Mouse (Mus musculus): ENCODE results near the gene Crhbp. TPM values are rescaled to one million over a fixed set of nuclear protein-coding genes. Genes with fewer than 3 reads are reported as not detected.
A peak's percentile ranks its signal among the peaks of the same experiment; 100 is the strongest.

Gene Crhbp
- polyA plus RNA-seq (2017; shearing (Covaris generic)): not detected

GRCm38 (mm10) chr13:95444824-95445223 is at the start of gene Crhbp:
Crhbp (minus strand) TSS chr13:95444924.
- ATAC-seq: no peak

GRCm38 (mm10) chr13:95493296-95493695 is 48.6 kb upstream of the Crhbp start:
- no peak for ATAC-seq

GRCm38 (mm10) chr13:95491327-95491726 is 46.6 kb upstream of the Crhbp start:
- ATAC-seq: no peak

- no peak for ATAC-seq
Measured at GRCm38 (mm10) chr13:95484664-95485063, 39.9 kb upstream of the Crhbp start.

- no peak for ATAC-seq
Measured at GRCm38 (mm10) chr13:95481428-95481827, 36.7 kb upstream of the Crhbp start.

GRCm38 (mm10) chr13:95478671-95479413 is 34.1 kb upstream of the Crhbp start, which contains the start of gene S100z:
S100z (minus strand) TSS chr13:95478721.
- ATAC-seq: no peak

- no peak for ATAC-seq
Measured at GRCm38 (mm10) chr13:95477173-95477572, 32.4 kb upstream of the Crhbp start.

GRCm38 (mm10) chr13:95475124-95475523 is 30.4 kb upstream of the Crhbp start:
- no peak for ATAC-seq

- ATAC-seq: no peak
Measured at GRCm38 (mm10) chr13:95474294-95474693, 29.6 kb upstream of the Crhbp start.

GRCm38 (mm10) chr13:95470970-95471369 is 26.2 kb upstream of the Crhbp start:
- no peak for ATAC-seq

- ATAC-seq: no peak
Measured at GRCm38 (mm10) chr13:95451529-95451928, 6.8 kb upstream of the Crhbp start.

- no peak for ATAC-seq
Measured at GRCm38 (mm10) chr13:95450636-95451210, 6.0 kb upstream of the Crhbp start.

- ATAC-seq: peak; percentile 40
Measured at GRCm38 (mm10) chr13:95449730-95450129, 5.0 kb upstream of the Crhbp start.

GRCm38 (mm10) chr13:95444291-95444690 is 433 bp downstream of the Crhbp start:
- no peak for ATAC-seq

- ATAC-seq: no peak
Measured at GRCm38 (mm10) chr13:95443376-95444233, 1.1 kb downstream of the Crhbp start.

GRCm38 (mm10) chr13:95442901-95443300 is 1.8 kb downstream of the Crhbp start:
- no peak for ATAC-seq

GRCm38 (mm10) chr13:95439569-95439968 is 5.2 kb downstream of the Crhbp start:
- ATAC-seq: no peak

GRCm38 (mm10) chr13:95431760-95432159 is 13.0 kb downstream of the Crhbp start:
- ATAC-seq: no peak

- ATAC-seq: no peak
Measured at GRCm38 (mm10) chr13:95427499-95427898, 17.2 kb downstream of the Crhbp start.

GRCm38 (mm10) chr13:95426421-95426820 is 18.3 kb downstream of the Crhbp start:
- ATAC-seq: no peak

GRCm38 (mm10) chr13:95425484-95425883 is 19.2 kb downstream of the Crhbp start:
- ATAC-seq: no peak

GRCm38 (mm10) chr13:95424932-95425331 is 19.8 kb downstream of the Crhbp start:
- ATAC-seq: no peak

- ATAC-seq: no peak
Measured at GRCm38 (mm10) chr13:95419204-95419749, 25.4 kb downstream of the Crhbp start.
